Mouse (Mus musculus): ENCODE measurements around the gene Pdhb. TPM values are rescaled to one million over a fixed set of nuclear protein-coding genes. Genes with fewer than 3 reads are reported as not detected.

Pdhb gene
- polyA plus RNA-seq, 1 experiment from 2014 or later = 252 TPM

DNA sequence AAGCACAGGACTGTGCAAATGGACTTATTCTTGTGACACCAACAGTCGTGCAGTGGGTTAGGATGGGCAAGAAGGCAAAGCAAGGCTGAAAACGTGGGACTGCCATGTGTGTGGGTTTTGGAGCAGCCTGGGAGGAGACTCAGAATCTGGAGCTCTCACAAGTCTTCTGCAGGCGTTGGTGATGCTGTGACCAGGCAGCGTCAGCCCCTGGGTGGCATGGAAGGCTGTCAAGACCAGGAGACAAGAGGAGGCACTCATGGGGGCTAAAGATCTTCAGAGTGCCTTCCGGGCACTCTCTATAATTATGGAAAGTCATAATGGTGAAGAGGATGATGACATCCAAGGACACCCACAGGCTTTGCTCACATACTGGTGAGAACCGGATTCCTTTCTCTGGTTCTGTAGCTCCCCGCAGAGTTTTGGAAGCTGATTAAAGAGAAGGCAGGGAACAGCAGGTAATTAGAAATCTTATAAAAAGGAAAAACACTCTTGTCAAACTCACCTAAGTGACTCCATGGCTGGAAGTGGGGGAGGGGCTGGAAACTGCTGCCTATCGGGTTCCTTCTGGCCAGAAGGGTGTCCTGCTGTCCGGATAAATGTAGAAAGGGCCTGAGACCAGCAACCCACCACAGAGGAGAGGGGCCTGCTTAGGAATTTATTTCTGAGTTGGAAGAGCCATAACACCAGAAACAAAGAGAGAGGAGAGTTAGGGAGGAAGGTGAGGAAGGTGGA, 33.5 kb upstream of the Pdhb start:
- Histone ChIP-seq H3K4me2 (ENCODE audit: low read length) (no peak overlapping the region), H3K4me3 (ENCODE audit: low read depth, low read length) (no peak overlapping the region)
- 45% methylated on average over 9 of the region's 9 CpGs for WGBS

DNA sequence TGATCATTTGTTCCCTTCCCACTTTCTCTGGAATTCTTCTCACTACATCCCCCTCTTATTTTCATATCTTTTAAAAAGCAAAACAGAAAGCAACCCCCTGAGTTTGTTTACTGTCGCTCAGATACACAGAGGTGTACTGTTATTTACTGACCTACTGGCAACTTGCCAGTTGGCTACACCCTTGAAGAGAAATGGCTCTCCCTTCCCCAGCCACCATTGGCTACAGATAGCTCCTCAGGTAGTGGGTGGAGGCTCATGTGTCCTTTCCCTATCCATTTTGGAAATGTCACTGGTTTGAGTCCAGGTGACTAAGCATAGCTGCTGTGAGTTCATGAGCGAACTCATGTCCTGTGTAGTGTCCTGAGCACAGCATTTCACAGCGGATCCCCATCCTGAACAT, 28.9 kb upstream of the Pdhb start:
- Histone ChIP-seq H3K27me3 (replicated peaks; ENCODE audit: control insufficient read depth, insufficient read depth, low read length) (no peaks in the 10 kb centered on the region), H3K36me3 (ENCODE audit: control insufficient read depth, insufficient read depth, low read length) (no peaks in the 10 kb centered on the region), H3K4me3 (ENCODE audit: low read depth, low read length) (no peak overlapping the region), H3K4me1 (ENCODE audit: control insufficient read depth, insufficient read depth, low read length) (0 out of 2 replicates have a peak, but pooled peaks cover 3% of the 10 kb centered on the region), H3K9ac (ENCODE audit: low read length) (no peak overlapping the region), H3K27ac (ENCODE audit: low read depth, low read length) (no peak overlapping the region), H3K4me2 (ENCODE audit: low read length) (no peak overlapping the region), H3K9me3 (replicated peaks; ENCODE audit: control insufficient read depth, low read length) (no peaks in the 10 kb centered on the region)
- no peak for ATAC-seq
- no peak for DNase-seq (ENCODE audit: low spot score)
- 84% methylated on average over 3 of the region's 3 CpGs for WGBS

More for the DNA sequence above, 33.5 kb upstream of the Pdhb start:
- no peak for ATAC-seq
- Histone ChIP-seq H3K27ac (ENCODE audit: low read depth, low read length) (no peak overlapping the region), H3K9ac (ENCODE audit: low read length) (no peak overlapping the region), H3K4me1 (ENCODE audit: control insufficient read depth, insufficient read depth, low read length) (peaks cover 7% of the 10 kb centered on the region; the same call in 1 of the 2 replicates), H3K9me3 (replicated peaks; ENCODE audit: control insufficient read depth, low read length) (no peaks in the 10 kb centered on the region), H3K27me3 (replicated peaks; ENCODE audit: control insufficient read depth, insufficient read depth, low read length) (no peaks in the 10 kb centered on the region), H3K36me3 (ENCODE audit: control insufficient read depth, insufficient read depth, low read length) (no peaks in the 10 kb centered on the region)
- DNase-seq (ENCODE audit: low spot score) = no peak

DNA sequence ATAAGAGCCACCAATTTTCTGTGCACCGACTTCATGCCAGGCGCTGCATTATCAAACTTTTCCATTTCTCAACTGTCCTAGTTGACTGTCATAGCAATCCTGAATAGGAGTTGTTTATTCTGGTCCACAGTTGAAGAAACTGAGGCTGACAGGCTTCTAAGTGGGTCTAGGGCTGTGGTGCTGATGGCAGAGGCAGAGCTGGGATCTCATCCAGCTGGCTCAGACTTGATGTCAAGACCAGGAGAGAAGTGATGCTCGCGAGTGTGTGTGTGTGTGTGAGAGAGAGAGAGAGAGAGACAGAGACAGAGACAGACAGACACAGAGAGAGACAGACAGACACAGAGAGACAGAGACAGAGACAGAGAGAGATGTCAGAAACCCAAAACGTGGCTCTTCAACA, 27.9 kb upstream of the Pdhb start:
- no peak overlapping the region for H3K27ac ChIP-seq (ENCODE audit: low read depth, low read length)
- no peaks in the 10 kb centered on the region for H3K36me3 ChIP-seq (ENCODE audit: control insufficient read depth, insufficient read depth, low read length)
- no peaks in the 10 kb centered on the region for H3K27me3 ChIP-seq (replicated peaks; ENCODE audit: control insufficient read depth, insufficient read depth, low read length)
- H3K4me2 ChIP-seq (ENCODE audit: low read length) = no peak overlapping the region
- no peak for ATAC-seq
- WGBS = 60% methylated on average over 5 of the region's 5 CpGs
- H3K9me3 ChIP-seq (replicated peaks; ENCODE audit: control insufficient read depth, low read length) = no peaks in the 10 kb centered on the region
- no peak overlapping the region for H3K9ac ChIP-seq (ENCODE audit: low read length)
- peak; percentile 44 for DNase-seq (ENCODE audit: low spot score)
- H3K4me3 ChIP-seq (ENCODE audit: low read depth, low read length) = no peak overlapping the region
- 0 out of 2 replicates have a peak, but pooled peaks cover 3% of the 10 kb centered on the region for H3K4me1 ChIP-seq (ENCODE audit: control insufficient read depth, insufficient read depth, low read length)

DNA sequence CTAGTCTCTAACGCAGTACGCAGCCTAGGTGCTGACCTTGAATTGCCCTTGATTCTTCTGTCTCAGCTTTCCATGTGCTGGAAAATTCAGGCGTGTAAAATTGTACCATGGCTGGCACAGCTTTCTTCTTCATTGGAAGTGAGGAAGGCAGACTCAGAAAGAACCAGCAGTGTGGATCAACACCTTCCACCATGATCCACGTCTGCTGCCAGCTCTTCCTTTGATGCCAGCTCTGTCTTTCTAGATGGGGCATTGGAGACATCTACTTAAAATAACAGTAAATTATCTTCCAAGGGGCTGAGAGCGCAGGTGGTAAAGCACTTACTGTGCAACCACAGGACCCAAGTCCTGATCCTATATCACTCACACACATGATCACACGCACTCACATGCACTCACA, 19.9 kb upstream of the Pdhb start:
- Histone ChIP-seq H3K36me3 (ENCODE audit: control insufficient read depth, insufficient read depth, low read length) (no peaks in the 10 kb centered on the region), H3K27ac (ENCODE audit: low read depth, low read length) (no peak overlapping the region), H3K9me3 (replicated peaks; ENCODE audit: control insufficient read depth, low read length) (no peaks in the 10 kb centered on the region), H3K4me2 (ENCODE audit: low read length) (no peak overlapping the region), H3K27me3 (replicated peaks; ENCODE audit: control insufficient read depth, insufficient read depth, low read length) (no peaks in the 10 kb centered on the region), H3K4me3 (ENCODE audit: low read depth, low read length) (no peak overlapping the region), H3K9ac (ENCODE audit: low read length) (no peak overlapping the region), H3K4me1 (ENCODE audit: control insufficient read depth, insufficient read depth, low read length) (no peaks in the 10 kb centered on the region)
- DNase-seq (ENCODE audit: low spot score) (no peak), ATAC-seq (no peak)
- 82% methylated on average over 6 of the region's 6 CpGs for WGBS

DNA sequence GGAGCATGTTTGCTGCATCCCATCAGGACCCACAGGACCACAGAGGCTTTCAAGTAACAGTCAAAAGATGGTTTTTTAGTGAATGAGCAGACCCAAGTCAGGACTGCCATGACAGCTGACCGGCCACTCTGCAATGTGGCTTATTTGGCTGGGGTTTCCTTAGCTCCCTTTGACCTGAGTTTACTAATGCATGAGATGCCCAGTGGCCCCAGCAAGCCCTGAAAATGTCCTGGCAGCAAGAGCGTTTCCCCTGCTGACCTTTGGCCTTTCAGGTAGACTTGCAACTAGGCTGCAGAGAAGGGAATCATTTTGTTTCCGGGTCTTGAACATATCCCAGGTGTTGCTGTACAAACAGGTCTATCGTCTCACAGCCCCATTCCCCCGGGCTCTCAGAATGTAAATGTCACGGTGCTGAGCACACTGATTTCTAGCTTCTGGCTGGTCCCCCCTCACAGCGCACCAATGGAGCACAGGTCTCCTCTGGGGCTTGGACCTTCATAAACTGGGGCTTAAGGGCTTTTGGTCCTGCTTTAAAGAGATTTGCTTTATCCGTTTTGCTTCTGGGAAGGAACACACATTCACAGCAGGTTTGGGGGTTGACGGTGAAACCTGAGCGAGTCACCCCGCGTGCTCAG, 18.6 kb upstream of the Pdhb start:
- Histone ChIP-seq H3K36me3 (ENCODE audit: control insufficient read depth, insufficient read depth, low read length) (no peaks in the 10 kb centered on the region), H3K4me1 (ENCODE audit: control insufficient read depth, insufficient read depth, low read length) (0 out of 2 replicates have a peak, but pooled peaks cover 3% of the 10 kb centered on the region), H3K4me3 (ENCODE audit: low read depth, low read length) (no peak overlapping the region), H3K4me2 (ENCODE audit: low read length) (no peak overlapping the region), H3K9ac (ENCODE audit: low read length) (no peak overlapping the region), H3K9me3 (replicated peaks; ENCODE audit: control insufficient read depth, low read length) (no peaks in the 10 kb centered on the region), H3K27ac (ENCODE audit: low read depth, low read length) (no peak overlapping the region), H3K27me3 (replicated peaks; ENCODE audit: control insufficient read depth, insufficient read depth, low read length) (no peaks in the 10 kb centered on the region)
- ATAC-seq (no peak), DNase-seq (ENCODE audit: low spot score) (no peak)
- 85% methylated on average over 12 of the region's 12 CpGs for WGBS

DNA sequence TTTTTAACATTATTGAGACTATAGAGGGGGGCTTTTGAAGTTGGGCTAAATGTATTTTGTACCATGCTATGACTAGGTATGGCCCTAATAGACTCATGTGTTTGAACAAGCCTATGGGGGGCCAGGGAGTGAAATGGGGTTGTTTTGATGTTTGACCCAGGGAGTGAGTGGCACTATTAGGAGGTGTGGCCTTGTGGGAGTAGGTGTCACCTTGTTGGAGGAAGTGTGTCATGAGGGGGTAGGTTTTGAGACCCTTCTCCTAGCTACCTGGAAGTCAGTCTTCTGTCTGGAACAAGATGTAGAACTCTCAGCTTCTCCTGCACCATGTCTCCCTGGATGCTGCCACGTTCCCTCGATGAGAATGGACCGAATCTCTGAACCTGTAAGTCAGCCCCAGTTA, 17.7 kb upstream of the Pdhb start:
- Histone ChIP-seq H3K4me3 (ENCODE audit: low read depth, low read length) (no peak overlapping the region), H3K27me3 (replicated peaks; ENCODE audit: control insufficient read depth, insufficient read depth, low read length) (no peaks in the 10 kb centered on the region), H3K4me1 (ENCODE audit: control insufficient read depth, insufficient read depth, low read length) (0 out of 2 replicates have a peak, but pooled peaks cover 3% of the 10 kb centered on the region), H3K9ac (ENCODE audit: low read length) (no peak overlapping the region), H3K36me3 (ENCODE audit: control insufficient read depth, insufficient read depth, low read length) (no peaks in the 10 kb centered on the region), H3K4me2 (ENCODE audit: low read length) (no peak overlapping the region), H3K27ac (ENCODE audit: low read depth, low read length) (no peak overlapping the region), H3K9me3 (replicated peaks; ENCODE audit: control insufficient read depth, low read length) (no peaks in the 10 kb centered on the region)
- 95% methylated on average over 3 of the region's 3 CpGs for WGBS
- DNase-seq (ENCODE audit: low spot score) (no peak), ATAC-seq (no peak)

DNA sequence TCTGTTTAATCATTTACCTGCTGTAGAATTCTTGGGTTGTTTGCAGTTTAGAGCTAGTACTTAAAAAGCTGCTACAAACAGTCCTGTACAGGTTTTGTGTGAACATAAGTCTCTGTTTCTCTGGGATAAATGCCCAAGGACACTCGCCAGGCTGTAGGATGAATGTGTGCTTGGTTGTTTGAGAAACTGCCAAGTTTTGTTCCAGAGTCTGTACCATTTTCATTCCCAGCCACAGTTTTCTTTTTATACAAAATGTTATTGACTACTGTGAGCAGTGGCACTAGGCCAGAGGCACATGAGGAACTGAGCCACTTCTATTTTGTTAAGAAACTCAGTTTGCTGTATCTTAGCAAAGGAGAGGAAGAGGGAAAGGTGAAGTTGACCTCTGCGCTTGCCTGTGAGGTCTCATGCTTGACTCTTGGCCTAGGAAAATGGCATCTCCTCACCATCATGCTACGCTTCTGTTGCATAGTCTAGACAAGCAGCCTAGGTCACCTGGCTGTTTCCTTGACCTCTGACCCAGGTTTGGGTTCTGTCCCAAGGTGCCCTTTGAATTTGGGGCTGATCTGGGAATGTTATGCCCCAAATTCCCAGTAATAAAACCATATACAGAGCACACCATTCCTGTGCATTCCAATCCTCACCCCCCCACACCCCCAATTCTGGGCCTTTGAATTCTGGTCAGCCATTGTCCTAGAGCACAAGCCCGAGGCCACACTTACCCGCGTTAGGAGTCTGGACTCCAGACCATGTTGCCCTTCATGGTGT, 13.6 kb upstream of the Pdhb start:
- H3K4me3 ChIP-seq (ENCODE audit: low read depth, low read length) = no peak overlapping the region
- H3K9ac ChIP-seq (ENCODE audit: low read length) = no peak overlapping the region
- no peaks in the 10 kb centered on the region for H3K27me3 ChIP-seq (replicated peaks; ENCODE audit: control insufficient read depth, insufficient read depth, low read length)
- no peak; the same call in 1 of the 2 replicates for ATAC-seq
- no peak overlapping the region for H3K4me2 ChIP-seq (ENCODE audit: low read length)
- H3K27ac ChIP-seq (ENCODE audit: low read depth, low read length) = no peak overlapping the region
- DNase-seq (ENCODE audit: low spot score) = peak; percentile 73
- WGBS = 83% methylated on average over 6 of the region's 6 CpGs
- H3K9me3 ChIP-seq (replicated peaks; ENCODE audit: control insufficient read depth, low read length) = no peaks in the 10 kb centered on the region
- no peaks in the 10 kb centered on the region for H3K36me3 ChIP-seq (ENCODE audit: control insufficient read depth, insufficient read depth, low read length)
- 0 out of 2 replicates have a peak, but pooled peaks cover 3% of the 10 kb centered on the region for H3K4me1 ChIP-seq (ENCODE audit: control insufficient read depth, insufficient read depth, low read length)

DNA sequence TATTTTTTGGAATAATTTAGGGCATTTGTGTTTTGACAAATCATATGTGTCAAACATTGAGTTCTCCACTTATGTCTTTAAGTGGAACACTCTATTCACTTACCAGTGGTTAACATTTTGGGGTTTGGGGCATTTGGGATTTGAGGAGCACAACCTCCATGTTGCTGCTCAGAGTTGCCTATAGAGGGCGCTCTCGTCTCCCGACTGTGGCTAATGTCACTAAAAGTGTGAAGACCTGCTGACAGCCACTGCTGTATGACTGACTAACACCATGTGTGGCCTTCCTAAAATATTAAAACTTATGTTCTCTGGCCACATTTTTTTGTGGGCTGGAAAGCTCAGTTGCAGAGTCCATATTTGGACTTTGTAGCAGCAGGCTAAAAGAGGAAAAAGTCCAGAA, 10.5 kb upstream of the Pdhb start:
- WGBS = 58% methylated on average over 3 of the region's 3 CpGs
- DNase-seq (ENCODE audit: low spot score) = no peak

More for the DNA sequence above, 10.5 kb upstream of the Pdhb start:
- H3K36me3 ChIP-seq (ENCODE audit: control insufficient read depth, insufficient read depth, low read length) = no peaks in the 10 kb centered on the region
- H3K9me3 ChIP-seq (replicated peaks; ENCODE audit: control insufficient read depth, low read length) = no peaks in the 10 kb centered on the region
- no peaks in the 10 kb centered on the region for H3K27me3 ChIP-seq (replicated peaks; ENCODE audit: control insufficient read depth, insufficient read depth, low read length)
- no peak overlapping the region for H3K27ac ChIP-seq (ENCODE audit: low read depth, low read length)
- no peak for ATAC-seq
- no peak overlapping the region for H3K9ac ChIP-seq (ENCODE audit: low read length)
- no peak overlapping the region for H3K4me2 ChIP-seq (ENCODE audit: low read length)
- H3K4me1 ChIP-seq (ENCODE audit: control insufficient read depth, insufficient read depth, low read length) = 0 out of 2 replicates have a peak, but pooled peaks cover 3% of the 10 kb centered on the region
- no peak overlapping the region for H3K4me3 ChIP-seq (ENCODE audit: low read depth, low read length)

Measured in forebrain, embryonic 14.5 days (tissue).